Mouse (Mus musculus): ENCODE measurements at regions not wholly inside any gene's neighbourhood (a gene's known extent, or its start where the extent isn't known, plus 50 kb on each side); places are given as distances from the start of the nearest gene placed in this dataset.
A peak's percentile ranks its signal among the peaks of the same experiment; 100 is the strongest.

DNA sequence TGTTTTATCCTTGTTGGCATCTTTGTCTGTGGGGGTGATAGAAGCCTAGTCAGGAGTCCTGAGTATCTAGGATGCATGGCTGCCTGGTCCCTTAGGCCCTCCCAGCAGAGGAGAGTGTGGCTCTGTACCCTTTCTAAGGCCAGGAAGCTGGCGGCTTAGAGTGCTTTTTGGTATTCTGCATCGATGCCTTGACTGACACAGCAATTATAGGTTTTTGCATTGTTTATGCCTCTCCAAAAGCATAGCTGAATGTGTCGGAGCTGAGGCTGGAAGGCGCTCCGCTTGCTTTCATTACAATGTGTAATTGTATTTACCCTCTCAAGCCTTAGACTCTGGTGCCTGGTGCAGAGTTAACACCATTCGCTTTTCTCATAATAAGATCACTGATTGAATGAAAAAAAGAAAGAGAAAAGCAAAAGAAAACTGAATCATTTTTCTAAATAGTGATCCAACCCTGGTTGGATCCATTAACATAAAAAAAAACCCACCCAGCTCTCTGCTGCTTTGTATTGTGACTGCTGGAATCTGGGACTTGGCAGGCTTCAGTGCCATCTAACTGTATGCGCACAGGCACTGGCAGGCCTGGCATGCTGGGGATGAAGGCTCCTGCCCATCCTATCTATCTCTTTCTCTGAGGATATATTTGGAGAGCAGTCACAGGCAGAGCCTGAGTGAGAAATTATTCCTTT lies 376.8 kb downstream of the Zfp619 start:
- TF ChIP-seq CTCF (IDR thresholded peaks at IDR 0.05) (no peak), POLR2A (IDR thresholded peaks at IDR 0.05; ENCODE audit: insufficient read depth, low read depth, low read length) (no peak), EP300 (IDR thresholded peaks at IDR 0.05; ENCODE audit: insufficient read depth, low read depth, low read length) (no peak)
- DNase-seq = no peak
- no peak overlapping the region for H3K27ac ChIP-seq
- H3K79me2 ChIP-seq (replicated peaks; ENCODE audit: control insufficient read depth, insufficient read depth, low read length) = no peaks in the 10 kb centered on the region
- no peak overlapping the region for H3K4me3 ChIP-seq
- 88% methylated on average over 7 of the region's 7 CpGs for WGBS
- intact Hi-C loops (cut with DNase I) = no loop called here
- H3K9ac ChIP-seq (ENCODE audit: low read depth, low read length) = no peak overlapping the region
- no peaks in the 10 kb centered on the region for H3K27me3 ChIP-seq (ENCODE audit: control insufficient read depth, insufficient read depth, low read length)
- no peaks in the 10 kb centered on the region for H3K4me1 ChIP-seq (ENCODE audit: control insufficient read depth, insufficient read depth, low read length)
- H3K36me3 ChIP-seq (ENCODE audit: control insufficient read depth, insufficient read depth, low read length) = no peaks in the 10 kb centered on the region

DNA sequence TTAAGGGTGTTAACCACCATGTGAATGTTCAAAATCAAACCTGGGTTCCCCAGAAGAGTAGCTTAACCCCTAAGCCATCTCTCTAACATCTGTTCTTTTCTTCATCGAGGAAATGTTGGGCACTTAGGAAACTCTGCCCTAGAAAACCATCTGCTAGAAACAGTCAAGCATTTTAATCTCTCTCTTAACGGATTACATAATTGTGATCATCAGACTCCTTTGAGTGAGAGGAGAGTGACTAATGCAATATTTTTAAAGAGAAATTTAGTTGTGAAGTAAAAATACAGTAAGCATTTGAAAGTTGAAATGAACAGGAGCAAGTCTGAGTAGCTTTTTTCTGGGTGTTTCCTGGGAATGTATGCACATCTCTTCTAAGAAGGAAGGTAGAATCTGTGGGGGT lies 379.4 kb downstream of the Zfp619 start:
- no peak overlapping the region for H3K4me3 ChIP-seq
- 58% methylated on average over 2 of the region's 2 CpGs for WGBS
- no peaks in the 10 kb centered on the region for H3K4me1 ChIP-seq (ENCODE audit: control insufficient read depth, insufficient read depth, low read length)

DNA sequence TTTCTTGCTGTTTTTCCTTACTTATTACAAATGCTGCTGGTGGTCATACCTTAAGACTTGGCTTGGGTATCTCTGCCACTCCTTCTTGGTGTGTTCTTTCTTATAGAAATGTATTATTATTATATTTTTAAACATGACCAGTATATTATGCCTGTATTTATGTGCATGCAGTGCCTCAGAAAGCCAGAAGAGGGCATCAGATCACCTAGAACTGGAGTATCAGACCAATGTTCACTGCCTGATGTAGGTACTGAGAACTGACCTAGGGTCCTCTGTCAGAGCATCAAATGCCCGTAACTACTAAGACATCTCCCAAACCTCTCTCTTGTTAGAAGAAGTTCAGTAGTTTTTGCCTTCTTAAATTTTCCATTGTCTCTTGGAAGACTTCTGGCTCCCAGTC lies 380.7 kb downstream of the Zfp619 start:
- intact Hi-C loops (cut with DNase I) = no loop called here
- H3K27me3 ChIP-seq (ENCODE audit: control insufficient read depth, insufficient read depth, low read length) = no peaks in the 10 kb centered on the region
- WGBS = 93% methylated on average over 1 of the region's 1 CpGs
- H3K79me2 ChIP-seq (replicated peaks; ENCODE audit: control insufficient read depth, insufficient read depth, low read length) = no peaks in the 10 kb centered on the region
- H3K4me3 ChIP-seq = no peak overlapping the region
- H3K9ac ChIP-seq (ENCODE audit: low read depth, low read length) = no peak overlapping the region
- no peaks in the 10 kb centered on the region for H3K36me3 ChIP-seq (ENCODE audit: control insufficient read depth, insufficient read depth, low read length)
- TF ChIP-seq POLR2A (IDR thresholded peaks at IDR 0.05; ENCODE audit: insufficient read depth, low read depth, low read length) = no peak
- peak; percentile 41 for TF ChIP-seq CTCF (IDR thresholded peaks at IDR 0.05)
- DNase-seq = no peak
- no peak overlapping the region for H3K27ac ChIP-seq
- H3K4me1 ChIP-seq (ENCODE audit: control insufficient read depth, insufficient read depth, low read length) = no peaks in the 10 kb centered on the region

More for the DNA sequence above, 379.4 kb downstream of the Zfp619 start:
- H3K9ac ChIP-seq (ENCODE audit: low read depth, low read length) = no peak overlapping the region
- no peak for TF ChIP-seq CTCF (IDR thresholded peaks at IDR 0.05)
- no peak for TF ChIP-seq EP300 (IDR thresholded peaks at IDR 0.05; ENCODE audit: insufficient read depth, low read depth, low read length)
- no peak for TF ChIP-seq POLR2A (IDR thresholded peaks at IDR 0.05; ENCODE audit: insufficient read depth, low read depth, low read length)
- no peak for DNase-seq
- no peaks in the 10 kb centered on the region for H3K79me2 ChIP-seq (replicated peaks; ENCODE audit: control insufficient read depth, insufficient read depth, low read length)
- no peak overlapping the region for H3K27ac ChIP-seq
- H3K27me3 ChIP-seq (ENCODE audit: control insufficient read depth, insufficient read depth, low read length) = no peaks in the 10 kb centered on the region
- H3K36me3 ChIP-seq (ENCODE audit: control insufficient read depth, insufficient read depth, low read length) = no peaks in the 10 kb centered on the region
- intact Hi-C loops (cut with DNase I) = no loop called here

- no peak for TF ChIP-seq EP300 (IDR thresholded peaks at IDR 0.05; ENCODE audit: insufficient read depth, low read depth, low read length)
- no peak for TF ChIP-seq POLR2A (IDR thresholded peaks at IDR 0.05; ENCODE audit: insufficient read depth, low read depth, low read length)
- no peak for TF ChIP-seq CTCF (IDR thresholded peaks at IDR 0.05)
- 52% methylated on average over 1 of the region's 1 CpGs for WGBS
- H3K9ac ChIP-seq (ENCODE audit: low read depth, low read length) = no peak overlapping the region
Measured at GRCm38 (mm10) chr7:39933946-39934345, 416.4 kb downstream of the Zfp619 start.

GRCm38 (mm10) chr7:39937262-39937661 lies 419.7 kb downstream of the Zfp619 start:
- 66% methylated on average over 4 of the region's 4 CpGs for WGBS
- Histone ChIP-seq H3K27ac (no peak overlapping the region), H3K9ac (ENCODE audit: low read depth, low read length) (no peak overlapping the region), H3K4me3 (no peak overlapping the region), H3K4me1 (ENCODE audit: control insufficient read depth, insufficient read depth, low read length) (no peaks in the 10 kb centered on the region), H3K27me3 (ENCODE audit: control insufficient read depth, insufficient read depth, low read length) (no peaks in the 10 kb centered on the region), H3K79me2 (replicated peaks; ENCODE audit: control insufficient read depth, insufficient read depth, low read length) (no peaks in the 10 kb centered on the region), H3K36me3 (ENCODE audit: control insufficient read depth, insufficient read depth, low read length) (no peaks in the 10 kb centered on the region)
- intact Hi-C loops (cut with DNase I) = no loop called here
- DNase-seq = no peak
- TF ChIP-seq POLR2A (IDR thresholded peaks at IDR 0.05; ENCODE audit: insufficient read depth, low read depth, low read length) (no peak), EP300 (IDR thresholded peaks at IDR 0.05; ENCODE audit: insufficient read depth, low read depth, low read length) (no peak), CTCF (IDR thresholded peaks at IDR 0.05) (no peak)

More at GRCm38 (mm10) chr7:39933946-39934345, 416.4 kb downstream of the Zfp619 start:
- Histone ChIP-seq H3K27me3 (ENCODE audit: control insufficient read depth, insufficient read depth, low read length) (no peaks in the 10 kb centered on the region), H3K4me3 (no peak overlapping the region), H3K27ac (no peak overlapping the region), H3K36me3 (ENCODE audit: control insufficient read depth, insufficient read depth, low read length) (no peaks in the 10 kb centered on the region), H3K4me1 (ENCODE audit: control insufficient read depth, insufficient read depth, low read length) (no peaks in the 10 kb centered on the region), H3K79me2 (replicated peaks; ENCODE audit: control insufficient read depth, insufficient read depth, low read length) (no peaks in the 10 kb centered on the region)
- DNase-seq = no peak
- intact Hi-C loops (cut with DNase I) = no loop called here

- TF ChIP-seq POLR2A (IDR thresholded peaks at IDR 0.05; ENCODE audit: insufficient read depth, low read depth, low read length) (no peak), EP300 (IDR thresholded peaks at IDR 0.05; ENCODE audit: insufficient read depth, low read depth, low read length) (no peak), CTCF (IDR thresholded peaks at IDR 0.05) (no peak)
Measured at GRCm38 (mm10) chr7:39942262-39942900, 424.8 kb downstream of the Zfp619 start.

More at GRCm38 (mm10) chr7:39942262-39942900, 424.8 kb downstream of the Zfp619 start:
- Histone ChIP-seq H3K4me1 (ENCODE audit: control insufficient read depth, insufficient read depth, low read length) (no peaks in the 10 kb centered on the region), H3K27me3 (ENCODE audit: control insufficient read depth, insufficient read depth, low read length) (no peaks in the 10 kb centered on the region), H3K27ac (no peak overlapping the region), H3K9ac (ENCODE audit: low read depth, low read length) (no peak overlapping the region), H3K36me3 (ENCODE audit: control insufficient read depth, insufficient read depth, low read length) (no peaks in the 10 kb centered on the region), H3K79me2 (replicated peaks; ENCODE audit: control insufficient read depth, insufficient read depth, low read length) (no peaks in the 10 kb centered on the region), H3K4me3 (no peak overlapping the region)
- no peak for DNase-seq
- intact Hi-C loops (cut with DNase I) = no loop called here
- WGBS = 43% methylated on average over 1 of the region's 1 CpGs

All from heart, adult 2 months (tissue).